Mouse (Mus musculus): ENCODE measurements around the gene Ldb2. TPM values are rescaled to one million over a fixed set of nuclear protein-coding genes. Genes with fewer than 3 reads are reported as not detected.

The Ldb2 gene
- polyA plus RNA-seq, 1 experiment from 2014 or later = 14.5 TPM

DNA sequence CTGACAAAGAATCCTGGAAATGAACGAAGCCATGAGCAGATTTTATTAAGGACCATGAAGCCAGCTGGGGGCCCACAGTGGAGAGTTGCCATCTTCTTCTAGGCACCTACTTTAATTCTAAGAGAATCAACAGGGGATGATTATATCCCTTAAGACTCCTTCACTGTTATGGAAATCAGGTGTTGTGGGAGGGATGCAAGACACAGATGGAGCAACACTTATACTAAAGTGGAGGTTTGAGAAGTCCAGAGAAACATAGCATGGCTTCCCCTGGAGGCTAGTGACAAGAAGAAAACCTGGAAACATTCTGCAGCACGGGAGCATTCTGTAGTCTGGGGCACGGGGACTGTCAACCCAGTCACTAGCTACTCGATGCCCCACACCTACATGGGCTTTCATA lies 85.0 kb downstream of the Ldb2 start:
- Histone ChIP-seq H3K36me3 (no peaks in the 10 kb centered on the region), H3K9ac (no peak overlapping the region), H3K4me3 (no peak overlapping the region), H3K4me2 (no peak overlapping the region), H3K27ac (replicated peaks) (no peak overlapping the region), H3K4me1 (no peaks in the 10 kb centered on the region), H3K9me3 (no peaks in the 10 kb centered on the region), H3K27me3 (replicated peaks) (no peaks in the 10 kb centered on the region)
- 60% methylated on average over 4 of the region's 4 CpGs for WGBS
- no peak for ATAC-seq (ENCODE audit: extremely low read depth, insufficient number of reproducible peaks, low FRiP score, low TSS enrichment)

- 60% methylated on average over 5 of the region's 5 CpGs for WGBS
- no peak overlapping the region for H3K4me2 ChIP-seq
- no peak for ATAC-seq (ENCODE audit: extremely low read depth, insufficient number of reproducible peaks, low FRiP score, low TSS enrichment)
- no peaks in the 10 kb centered on the region for H3K36me3 ChIP-seq
- no peak overlapping the region for H3K9ac ChIP-seq
- no peak overlapping the region for H3K4me3 ChIP-seq
- H3K4me1 ChIP-seq = no peaks in the 10 kb centered on the region
- H3K27me3 ChIP-seq (replicated peaks) = no peaks in the 10 kb centered on the region
- H3K9me3 ChIP-seq = no peaks in the 10 kb centered on the region
- no peak overlapping the region for H3K27ac ChIP-seq (replicated peaks)
Measured at GRCm38 (mm10) chr5:44713181-44713789, 86.2 kb downstream of the Ldb2 start.

GRCm38 (mm10) chr5:44711211-44711610 lies 88.3 kb downstream of the Ldb2 start:
- Histone ChIP-seq H3K9me3 (no peaks in the 10 kb centered on the region), H3K27me3 (replicated peaks) (no peaks in the 10 kb centered on the region), H3K36me3 (no peaks in the 10 kb centered on the region), H3K9ac (no peak overlapping the region), H3K27ac (replicated peaks) (no peak overlapping the region), H3K4me3 (no peak overlapping the region), H3K4me2 (no peak overlapping the region), H3K4me1 (no peaks in the 10 kb centered on the region)
- 42% methylated on average over 5 of the region's 5 CpGs for WGBS
- ATAC-seq (ENCODE audit: extremely low read depth, insufficient number of reproducible peaks, low FRiP score, low TSS enrichment) = no peak

DNA sequence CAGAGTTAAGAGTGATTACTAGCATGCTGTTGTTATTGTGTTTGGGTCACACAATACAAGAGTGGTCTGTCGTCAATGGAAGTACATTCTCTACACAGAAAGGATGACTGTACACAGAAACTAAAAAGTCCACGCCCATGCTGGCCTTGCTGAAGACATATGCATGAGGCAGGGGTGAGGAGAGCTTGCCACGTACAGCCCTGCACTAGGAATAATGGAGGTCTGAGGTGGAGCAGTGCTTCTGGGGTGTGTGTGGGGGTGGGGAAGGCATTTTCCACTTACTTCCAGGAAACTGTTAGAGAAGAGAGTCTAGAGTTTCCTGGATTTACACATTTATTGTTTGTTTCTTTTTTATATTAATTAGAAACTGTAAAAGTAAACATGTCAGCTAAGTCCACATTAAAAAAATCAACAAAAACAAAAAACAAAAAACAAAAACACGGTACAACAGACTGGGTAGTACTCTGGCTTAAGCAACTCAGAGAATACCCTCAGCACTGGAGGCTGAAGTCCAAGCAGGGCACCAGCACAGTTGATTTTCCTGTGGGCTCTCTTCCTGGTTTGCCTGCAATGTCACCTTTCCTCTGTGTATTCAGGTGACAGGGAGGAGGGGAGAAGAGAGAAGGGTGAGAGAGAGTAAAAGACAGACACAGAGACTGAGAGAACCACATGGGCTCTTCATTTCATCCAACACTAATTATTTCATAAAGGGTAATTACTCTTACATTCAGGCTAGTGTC lies 89.2 kb downstream of the Ldb2 start:
- Histone ChIP-seq H3K27me3 (replicated peaks) (no peaks in the 10 kb centered on the region), H3K4me1 (no peaks in the 10 kb centered on the region), H3K9ac (no peak overlapping the region), H3K4me3 (no peak overlapping the region), H3K27ac (replicated peaks) (no peak overlapping the region), H3K9me3 (no peaks in the 10 kb centered on the region), H3K4me2 (no peak overlapping the region), H3K36me3 (no peaks in the 10 kb centered on the region)
- WGBS = 54% methylated on average over 4 of the region's 4 CpGs
- no peak for ATAC-seq (ENCODE audit: extremely low read depth, insufficient number of reproducible peaks, low FRiP score, low TSS enrichment)

DNA sequence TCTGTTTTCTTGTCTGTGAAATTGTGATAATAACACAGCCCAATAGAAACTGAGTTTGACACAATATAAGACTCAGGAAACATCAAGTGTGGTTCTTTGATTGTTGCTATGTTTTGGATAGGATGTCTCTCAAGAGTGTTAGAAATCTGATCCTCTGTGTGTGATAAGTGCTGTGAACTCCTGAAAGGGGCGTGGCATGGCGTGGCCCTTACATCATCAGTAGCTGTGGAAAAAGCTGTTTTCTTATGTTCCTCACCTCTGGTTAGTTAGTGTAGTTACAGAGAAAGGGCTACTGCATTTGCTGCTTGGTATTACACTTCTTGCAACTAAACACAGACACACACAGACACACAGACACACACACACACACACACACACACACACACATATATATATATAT lies 90.2 kb downstream of the Ldb2 start:
- WGBS = 46% methylated on average over 2 of the region's 2 CpGs
- Histone ChIP-seq H3K27me3 (replicated peaks) (no peaks in the 10 kb centered on the region), H3K9me3 (no peaks in the 10 kb centered on the region), H3K4me2 (no peak overlapping the region), H3K36me3 (no peaks in the 10 kb centered on the region), H3K4me3 (no peak overlapping the region), H3K9ac (no peak overlapping the region), H3K4me1 (no peaks in the 10 kb centered on the region), H3K27ac (replicated peaks) (no peak overlapping the region)
- ATAC-seq (ENCODE audit: extremely low read depth, insufficient number of reproducible peaks, low FRiP score, low TSS enrichment) = no peak

DNA sequence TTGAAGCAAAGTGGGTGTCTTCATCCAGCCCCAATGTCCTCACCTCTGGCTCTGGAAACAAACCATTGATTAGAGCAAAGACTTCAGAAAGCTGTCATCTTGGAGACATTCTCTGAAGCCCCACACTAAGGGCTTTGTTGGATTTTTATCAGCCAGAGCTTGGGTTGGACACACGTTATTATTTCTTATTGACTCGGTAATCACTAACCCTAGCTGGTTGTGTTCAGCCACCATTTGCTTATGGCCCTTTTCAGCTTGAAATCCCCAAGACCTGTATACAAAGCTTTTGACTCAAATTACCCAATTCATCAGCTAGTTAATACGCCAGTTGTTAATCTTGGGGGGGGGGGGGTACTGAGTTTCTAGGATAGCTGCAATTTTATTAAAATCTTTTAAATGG lies 91.5 kb downstream of the Ldb2 start:
- Histone ChIP-seq H3K9ac (no peak overlapping the region), H3K4me1 (no peaks in the 10 kb centered on the region), H3K36me3 (no peaks in the 10 kb centered on the region), H3K9me3 (no peaks in the 10 kb centered on the region), H3K27me3 (replicated peaks) (no peaks in the 10 kb centered on the region), H3K4me3 (no peak overlapping the region), H3K27ac (replicated peaks) (peak overlapping the region; percentile 61), H3K4me2 (no peak overlapping the region)
- 74% methylated on average over 3 of the region's 3 CpGs for WGBS
- no peak for ATAC-seq (ENCODE audit: extremely low read depth, insufficient number of reproducible peaks, low FRiP score, low TSS enrichment)

DNA sequence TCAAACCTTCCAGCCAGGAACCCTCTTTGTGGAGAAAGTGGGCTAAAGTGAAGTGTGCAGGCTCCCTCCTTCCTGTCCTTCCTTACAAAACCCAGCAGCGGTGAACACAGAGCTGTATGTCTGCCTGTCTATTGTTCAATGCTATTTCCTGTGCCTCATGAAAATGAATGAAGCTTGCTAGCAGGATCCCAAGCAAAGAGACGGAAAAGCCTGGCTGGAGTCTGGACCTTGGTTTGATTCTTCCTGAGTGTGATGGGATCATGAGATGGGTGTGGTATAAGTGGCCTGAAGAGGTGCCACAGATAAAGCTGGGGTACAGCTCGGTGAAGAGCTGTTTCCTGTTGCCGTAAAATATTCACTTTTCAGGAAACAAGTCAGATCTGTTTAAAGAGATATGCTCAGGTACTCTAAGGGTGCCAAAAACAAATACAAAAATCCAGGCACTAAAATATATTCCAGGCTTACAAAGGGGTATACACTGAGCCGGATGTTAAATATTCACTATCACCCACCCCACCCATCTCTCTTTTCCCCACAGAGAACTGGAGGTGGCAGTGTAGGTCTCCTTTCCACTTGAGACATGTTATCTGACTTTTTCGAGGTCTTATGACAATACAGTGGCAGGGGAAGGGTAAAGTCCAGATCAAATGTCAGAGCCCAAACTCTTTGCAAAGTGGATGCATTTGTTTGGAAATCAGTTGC lies 92.3 kb downstream of the Ldb2 start:
- H3K27ac ChIP-seq (replicated peaks) = peak overlapping the region; percentile 61
- no peaks in the 10 kb centered on the region for H3K36me3 ChIP-seq
- H3K9ac ChIP-seq = no peak overlapping the region
- WGBS = 33% methylated on average over 6 of the region's 6 CpGs
- H3K4me3 ChIP-seq = no peak overlapping the region
- H3K4me1 ChIP-seq = no peaks in the 10 kb centered on the region
- no peak overlapping the region for H3K4me2 ChIP-seq
- no peaks in the 10 kb centered on the region for H3K27me3 ChIP-seq (replicated peaks)
- no peak for ATAC-seq (ENCODE audit: extremely low read depth, insufficient number of reproducible peaks, low FRiP score, low TSS enrichment)
- H3K9me3 ChIP-seq = no peaks in the 10 kb centered on the region

DNA sequence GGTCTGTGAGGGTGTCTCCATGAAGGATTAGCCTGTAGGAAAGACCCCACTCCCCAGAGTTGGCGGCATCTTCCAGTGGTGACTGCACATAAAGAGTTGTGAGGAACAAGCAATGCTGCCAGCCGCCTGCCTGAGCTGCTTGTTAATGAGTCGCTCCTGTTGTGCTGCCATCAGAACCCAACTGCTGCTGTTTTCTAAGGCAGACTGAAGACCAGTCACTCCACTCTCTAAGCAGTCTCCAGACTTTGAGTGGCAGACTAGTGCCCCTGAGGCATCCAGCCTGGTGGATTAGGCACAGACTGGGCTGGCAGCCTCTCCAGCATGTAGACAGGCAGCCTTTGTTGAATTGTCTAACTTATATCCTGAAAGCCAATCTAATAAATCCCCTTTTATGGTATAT lies 101.5 kb downstream of the Ldb2 start:
- Histone ChIP-seq H3K4me2 (no peak overlapping the region), H3K9me3 (no peaks in the 10 kb centered on the region), H3K4me3 (no peak overlapping the region), H3K36me3 (no peaks in the 10 kb centered on the region), H3K9ac (no peak overlapping the region), H3K27ac (replicated peaks) (no peak overlapping the region), H3K27me3 (replicated peaks) (no peaks in the 10 kb centered on the region), H3K4me1 (no peaks in the 10 kb centered on the region)
- ATAC-seq (ENCODE audit: extremely low read depth, insufficient number of reproducible peaks, low FRiP score, low TSS enrichment) = no peak
- 81% methylated on average over 3 of the region's 3 CpGs for WGBS

DNA sequence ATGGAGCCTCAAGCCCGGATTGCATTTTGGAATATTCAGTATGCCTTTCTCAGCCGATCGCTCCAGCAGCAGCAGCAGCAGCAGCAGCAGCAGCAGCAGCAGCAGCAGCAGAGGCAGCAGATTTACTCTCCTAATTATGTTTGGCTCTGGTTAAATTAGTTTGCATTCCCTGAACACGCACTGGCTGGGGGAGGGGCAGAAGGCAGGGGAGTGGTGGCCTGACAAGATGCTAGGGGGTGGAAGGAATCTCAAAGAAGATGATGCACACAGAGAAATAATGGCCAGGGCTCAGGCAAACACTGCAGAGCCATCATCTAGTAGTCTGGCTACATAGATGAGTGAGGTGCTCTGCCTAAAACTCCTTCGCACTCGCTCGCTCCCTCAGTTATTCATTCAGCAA lies 102.9 kb downstream of the Ldb2 start:
- Histone ChIP-seq H3K4me1 (no peaks in the 10 kb centered on the region), H3K4me2 (no peak overlapping the region), H3K27me3 (replicated peaks) (no peaks in the 10 kb centered on the region), H3K36me3 (no peaks in the 10 kb centered on the region), H3K9me3 (no peaks in the 10 kb centered on the region), H3K4me3 (no peak overlapping the region), H3K9ac (no peak overlapping the region), H3K27ac (replicated peaks) (no peak overlapping the region)
- ATAC-seq (ENCODE audit: extremely low read depth, insufficient number of reproducible peaks, low FRiP score, low TSS enrichment) = no peak
- WGBS = 74% methylated on average over 7 of the region's 7 CpGs

DNA sequence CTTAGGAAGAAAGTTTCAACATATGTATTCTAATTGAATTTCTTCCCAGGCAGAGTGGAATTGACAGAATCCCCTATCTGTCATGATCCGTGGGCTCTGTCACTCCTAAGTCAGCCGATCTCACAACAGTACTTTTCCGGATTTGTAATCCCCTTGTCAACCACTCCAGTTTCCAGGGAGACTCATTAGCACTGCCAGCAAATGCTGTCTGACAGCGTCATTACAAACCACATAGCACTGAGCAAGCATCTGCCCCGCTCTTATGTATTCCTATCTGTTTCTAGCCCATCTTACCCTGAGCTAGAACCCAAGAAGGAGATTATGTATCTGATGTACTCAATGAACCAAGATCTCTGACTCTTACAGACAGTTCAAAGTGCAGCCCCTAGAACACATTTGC lies 105.8 kb downstream of the Ldb2 start:
- no peak overlapping the region for H3K4me3 ChIP-seq
- WGBS = 39% methylated on average over 5 of the region's 5 CpGs

DNA sequence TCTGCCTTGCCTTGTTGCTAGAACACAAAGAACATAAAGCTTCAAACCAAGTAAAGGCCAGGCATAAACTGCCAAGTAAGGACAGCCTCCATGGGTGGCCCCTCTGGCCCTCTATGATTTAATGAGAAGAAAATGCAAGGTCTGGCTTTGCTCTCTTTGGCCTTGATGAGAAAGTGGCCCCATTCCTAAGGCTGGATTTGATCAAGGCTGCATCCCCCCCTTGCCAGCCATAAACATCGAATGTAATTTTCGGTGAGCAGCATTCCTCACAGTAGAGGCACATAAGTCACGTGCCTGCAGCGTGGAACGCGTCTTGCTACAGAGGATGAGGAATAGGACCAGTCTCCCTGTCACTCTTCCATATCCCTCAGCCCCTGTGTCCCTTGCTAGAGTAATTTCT lies 113.1 kb downstream of the Ldb2 start:
- Histone ChIP-seq H3K4me1 (peaks cover 11% of the 10 kb centered on the region), H3K36me3 (no peaks in the 10 kb centered on the region), H3K4me2 (no peak overlapping the region), H3K27me3 (replicated peaks) (no peaks in the 10 kb centered on the region), H3K9ac (no peak overlapping the region), H3K4me3 (no peak overlapping the region), H3K27ac (replicated peaks) (no peak overlapping the region), H3K9me3 (no peaks in the 10 kb centered on the region)
- WGBS = 72% methylated on average over 6 of the region's 6 CpGs
- ATAC-seq (ENCODE audit: extremely low read depth, insufficient number of reproducible peaks, low FRiP score, low TSS enrichment) = no peak

More for the DNA sequence above, 105.8 kb downstream of the Ldb2 start:
- H3K27ac ChIP-seq (replicated peaks) = no peak overlapping the region
- no peak overlapping the region for H3K4me2 ChIP-seq
- no peaks in the 10 kb centered on the region for H3K9me3 ChIP-seq
- peaks cover 9% of the 10 kb centered on the region for H3K4me1 ChIP-seq
- no peak overlapping the region for H3K9ac ChIP-seq
- no peaks in the 10 kb centered on the region for H3K27me3 ChIP-seq (replicated peaks)
- no peak for ATAC-seq (ENCODE audit: extremely low read depth, insufficient number of reproducible peaks, low FRiP score, low TSS enrichment)
- no peaks in the 10 kb centered on the region for H3K36me3 ChIP-seq
